Mouse (Mus musculus): ENCODE measurements around the gene Fga.

Gene Fga

GRCm38 (mm10) chr3:83080567-83081055 lies 54.7 kb downstream of the Fga start:
- peak; percentile 60; the same call in 1 of the 2 replicates for ATAC-seq (ENCODE audit: insufficient number of reproducible peaks, low FRiP score, low TSS enrichment)

All from cerebellum, adult (tissue).